Mouse (Mus musculus): ENCODE measurements around the gene Nosip.

DNA sequence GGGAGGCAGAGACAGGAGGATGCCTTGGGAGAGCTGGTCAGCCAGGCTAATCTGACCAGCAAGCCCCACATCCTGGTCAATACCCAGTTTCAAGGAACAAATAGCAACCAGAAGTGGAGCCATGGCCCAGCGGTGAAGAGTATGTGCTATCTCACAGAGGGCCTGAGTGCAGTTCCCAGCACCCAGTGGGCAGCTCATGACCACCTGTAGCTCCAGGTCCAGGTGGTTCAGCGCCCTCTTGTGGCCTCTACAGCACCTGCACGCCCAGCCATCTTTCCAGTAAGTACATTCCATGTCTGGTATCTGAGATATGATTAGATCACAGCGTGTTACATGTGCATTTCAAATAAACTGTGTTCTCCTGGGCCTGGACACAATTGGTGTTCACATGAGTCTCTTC, 23.9 kb downstream of the Nosip start:
- no peak for TF ChIP-seq GATA1 (IDR thresholded peaks at IDR 0.05; ENCODE audit: low read length)
- TF ChIP-seq TAL1 (IDR thresholded peaks at IDR 0.05; ENCODE audit: low read length), result no peak
